Mouse (Mus musculus): ENCODE measurements at regions not wholly inside any gene's neighbourhood (a gene's known extent, or its start where the extent isn't known, plus 50 kb on each side); places are given as distances from the start of the nearest gene placed in this dataset.

DNA sequence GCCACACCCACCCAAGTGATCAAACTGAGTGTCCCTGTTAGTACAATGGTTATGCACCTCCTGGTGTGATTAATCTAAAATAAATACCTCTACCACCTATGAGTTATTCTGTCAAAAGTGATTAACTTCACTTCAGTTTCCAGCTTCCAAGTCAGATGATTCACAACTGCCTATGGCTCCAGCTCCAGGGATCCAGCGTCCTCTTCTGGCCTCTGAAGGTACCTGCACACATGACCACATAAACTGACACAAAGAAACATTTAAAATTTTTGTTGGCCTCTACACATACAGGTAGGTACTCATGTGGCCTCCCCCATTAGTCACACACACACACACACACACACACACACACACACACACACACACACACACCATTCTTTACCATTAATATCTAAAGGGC, 63.9 kb upstream of the Kdm7a start:
- peaks cover 0 to 10% of the 10 kb centered on the region in 2 experiments; a peak in 3 of 4 replicates for H3K4me1 ChIP-seq (ENCODE audit: control insufficient read depth in 2 of 2, insufficient read depth in 2 of 2, low read length in 2 of 2, poor library complexity in 1 of 2)
- H3K9me3 ChIP-seq (ENCODE audit: control insufficient read depth, insufficient read depth, low read depth, low read length) = no peaks in the 10 kb centered on the region
- H3K27ac ChIP-seq (ENCODE audit: insufficient read depth, low read depth, low read length, poor library complexity, severe bottlenecking) = no peak overlapping the region
- H3K4me3 ChIP-seq (ENCODE audit: insufficient read depth in 1 of 2, low read depth in 1 of 2, low read length in 2 of 2, poor library complexity in 1 of 2, severe bottlenecking in 1 of 2) = no peak overlapping the region
- H3K9ac ChIP-seq (ENCODE audit: insufficient read depth, low read depth, low read length, poor library complexity, severe bottlenecking) = no peak overlapping the region
- TF ChIP-seq ZNF384 (IDR thresholded peaks at IDR 0.05; ENCODE audit: low read depth, low read length) = no peak
- no peak for TF ChIP-seq MAFK (IDR thresholded peaks at IDR 0.05; ENCODE audit: insufficient read depth, low read depth, low read length)
- TF ChIP-seq HCFC1 (IDR thresholded peaks at IDR 0.05; ENCODE audit: borderline replicate concordance, insufficient read depth, low read length) = no peak
- TF ChIP-seq CHD2 (IDR thresholded peaks at IDR 0.05; ENCODE audit: low read depth, low read length) = no peak
- no peak for TF ChIP-seq ZC3H11A (IDR thresholded peaks at IDR 0.05; ENCODE audit: borderline replicate concordance, low read depth, low read length)
- no peak for DNase-seq (ENCODE audit: low read depth, low spot score)
- no peaks in the 10 kb centered on the region for H3K36me3 ChIP-seq (ENCODE audit: control insufficient read depth, insufficient read depth, low read length, poor library complexity, severe bottlenecking)
- in situ Hi-C loops (cut with MboI; ENCODE audit: low sequenced_read_pairs in 2 of 2, unreplicated experiment in 2 of 2) = no loop called here

DNA sequence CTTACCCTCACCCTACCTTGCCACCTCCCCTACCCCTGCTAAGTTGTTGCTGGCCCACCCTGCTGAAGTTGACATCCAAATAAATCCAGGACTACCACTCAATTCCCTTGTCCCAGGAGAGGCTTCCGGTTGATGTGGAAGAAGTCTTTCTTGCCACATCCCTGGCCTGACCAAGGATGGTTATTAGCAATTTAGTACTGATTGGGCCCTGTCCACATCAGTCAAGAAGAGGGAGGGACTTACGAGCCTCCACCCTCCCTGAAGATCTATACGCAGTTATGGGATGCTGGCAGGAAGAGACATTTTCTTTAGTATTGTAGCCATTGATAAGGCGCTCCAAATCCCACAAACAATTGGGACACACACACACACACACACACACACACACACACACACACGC, 63.1 kb upstream of the Kdm7a start:
- no peaks in the 10 kb centered on the region for H3K36me3 ChIP-seq (ENCODE audit: control insufficient read depth, insufficient read depth, low read length, poor library complexity, severe bottlenecking)
- H3K27ac ChIP-seq (ENCODE audit: insufficient read depth, low read depth, low read length, poor library complexity, severe bottlenecking) = no peak overlapping the region
- DNase-seq (ENCODE audit: low read depth, low spot score) = no peak
- peak overlapping the region; percentile 33; the same call in 1 of the 2 replicates for H3K9ac ChIP-seq (ENCODE audit: insufficient read depth, low read depth, low read length, poor library complexity, severe bottlenecking)
- TF ChIP-seq ZNF384 (IDR thresholded peaks at IDR 0.05; ENCODE audit: low read depth, low read length) (no peak), MAFK (IDR thresholded peaks at IDR 0.05; ENCODE audit: insufficient read depth, low read depth, low read length) (no peak), CHD2 (IDR thresholded peaks at IDR 0.05; ENCODE audit: low read depth, low read length) (no peak), ZC3H11A (IDR thresholded peaks at IDR 0.05; ENCODE audit: borderline replicate concordance, low read depth, low read length) (no peak), HCFC1 (IDR thresholded peaks at IDR 0.05; ENCODE audit: borderline replicate concordance, insufficient read depth, low read length) (no peak)
- no peaks in the 10 kb centered on the region for H3K9me3 ChIP-seq (ENCODE audit: control insufficient read depth, insufficient read depth, low read depth, low read length)
- in situ Hi-C loops (cut with MboI; ENCODE audit: low sequenced_read_pairs in 2 of 2, unreplicated experiment in 2 of 2) = no loop called here
- peaks cover 2 to 15% of the 10 kb centered on the region in 2 experiments; a peak in 3 of 4 replicates for H3K4me1 ChIP-seq (ENCODE audit: control insufficient read depth in 2 of 2, insufficient read depth in 2 of 2, low read length in 2 of 2, poor library complexity in 1 of 2)
- H3K4me3 ChIP-seq (ENCODE audit: insufficient read depth in 1 of 2, low read depth in 1 of 2, low read length in 2 of 2, poor library complexity in 1 of 2, severe bottlenecking in 1 of 2) = peak overlapping the region; percentile 33 to 47; a peak in 2 of 4 replicates

DNA sequence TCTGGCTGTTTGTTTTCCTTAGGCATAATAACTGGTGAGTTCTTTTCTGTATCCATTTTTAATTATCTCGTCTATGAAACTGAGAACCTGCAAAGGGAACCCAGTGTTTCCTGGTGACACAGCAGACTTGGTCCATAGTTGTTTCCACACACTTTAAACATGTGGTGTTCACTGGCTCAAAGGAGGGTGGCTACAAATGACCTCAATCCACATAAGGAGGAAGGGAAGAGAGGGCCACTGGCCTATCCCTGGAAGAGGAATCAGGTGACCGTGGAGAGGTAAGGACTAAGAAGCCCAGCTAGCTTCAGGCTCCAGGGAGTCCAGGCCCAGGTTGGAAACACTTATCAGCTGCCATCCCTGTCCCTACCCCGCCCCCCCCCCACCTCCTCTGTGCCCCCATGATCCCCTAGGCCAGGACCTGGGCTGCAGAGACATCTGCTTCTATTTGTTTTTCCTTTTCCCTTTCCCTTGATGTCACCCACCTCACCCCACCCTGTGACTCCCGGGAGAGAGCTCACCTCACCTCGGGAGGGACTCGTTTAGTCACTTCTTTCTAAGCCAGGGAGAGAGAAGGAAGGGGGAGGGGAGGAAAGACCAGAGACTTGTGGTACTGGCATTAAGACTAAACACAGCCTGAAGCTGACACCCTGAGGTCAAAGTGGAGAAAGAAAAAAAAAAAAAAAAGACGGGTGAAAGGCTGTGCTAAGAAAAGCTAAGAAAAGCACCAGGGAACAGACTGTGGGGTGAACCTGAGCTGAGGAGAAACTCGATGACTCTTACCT, 62.2 kb upstream of the Kdm7a start:
- TF ChIP-seq HCFC1 (IDR thresholded peaks at IDR 0.05; ENCODE audit: borderline replicate concordance, insufficient read depth, low read length) = no peak
- TF ChIP-seq ZNF384 (IDR thresholded peaks at IDR 0.05; ENCODE audit: low read depth, low read length) = 0 out of 2 replicates have a peak, but pooled peaks have one; percentile 50
- TF ChIP-seq ZC3H11A (IDR thresholded peaks at IDR 0.05; ENCODE audit: borderline replicate concordance, low read depth, low read length) = no peak
- in situ Hi-C loops (cut with MboI; ENCODE audit: low sequenced_read_pairs in 2 of 2, unreplicated experiment in 2 of 2) = no loop called here
- Histone ChIP-seq H3K4me3 (ENCODE audit: insufficient read depth in 1 of 2, low read depth in 1 of 2, low read length in 2 of 2, poor library complexity in 1 of 2, severe bottlenecking in 1 of 2) (peak overlapping the region; percentile 26 to 33; a peak in 2 of 4 replicates), H3K9me3 (ENCODE audit: control insufficient read depth, insufficient read depth, low read depth, low read length) (no peaks in the 10 kb centered on the region), H3K36me3 (ENCODE audit: control insufficient read depth, insufficient read depth, low read length, poor library complexity, severe bottlenecking) (no peaks in the 10 kb centered on the region), H3K9ac (ENCODE audit: insufficient read depth, low read depth, low read length, poor library complexity, severe bottlenecking) (no peak overlapping the region), H3K27ac (ENCODE audit: insufficient read depth, low read depth, low read length, poor library complexity, severe bottlenecking) (peak overlapping the region; percentile 45), H3K4me1 (ENCODE audit: control insufficient read depth in 2 of 2, insufficient read depth in 2 of 2, low read length in 2 of 2, poor library complexity in 1 of 2) (peaks cover 5 to 24% of the 10 kb centered on the region in 2 experiments; a peak in 3 of 4 replicates)
- no peak for DNase-seq (ENCODE audit: low read depth, low spot score)

DNA sequence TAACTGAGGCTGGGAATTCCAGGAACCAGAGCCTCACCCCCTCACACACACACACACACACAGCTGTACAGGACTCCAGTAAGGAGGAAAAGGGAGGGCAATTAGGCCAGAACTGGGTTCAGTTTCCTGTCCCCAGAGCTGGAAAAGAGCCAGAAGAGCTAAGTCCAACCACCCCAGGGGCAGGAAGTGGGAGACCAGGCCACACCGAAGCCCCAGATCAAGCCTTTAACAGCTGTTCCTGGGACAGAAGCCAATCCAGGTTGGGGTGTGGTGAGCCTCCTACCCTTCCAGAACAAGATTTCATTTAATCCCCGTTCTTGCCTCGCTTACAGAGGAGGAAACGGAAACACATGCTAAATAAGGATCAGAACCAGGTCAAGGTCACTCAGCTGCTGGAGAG, 58.1 kb upstream of the Kdm7a start:
- in situ Hi-C loops (cut with MboI; ENCODE audit: low sequenced_read_pairs in 2 of 2, unreplicated experiment in 2 of 2) = no loop called here
- Histone ChIP-seq H3K4me3 (ENCODE audit: insufficient read depth in 1 of 2, low read depth in 1 of 2, low read length in 2 of 2, poor library complexity in 1 of 2, severe bottlenecking in 1 of 2) (no peak overlapping the region), H3K9ac (ENCODE audit: insufficient read depth, low read depth, low read length, poor library complexity, severe bottlenecking) (no peak overlapping the region), H3K36me3 (ENCODE audit: control insufficient read depth, insufficient read depth, low read length, poor library complexity, severe bottlenecking) (no peaks in the 10 kb centered on the region), H3K9me3 (ENCODE audit: control insufficient read depth, insufficient read depth, low read depth, low read length) (no peaks in the 10 kb centered on the region), H3K27ac (ENCODE audit: insufficient read depth, low read depth, low read length, poor library complexity, severe bottlenecking) (no peak overlapping the region), H3K4me1 (ENCODE audit: control insufficient read depth in 2 of 2, insufficient read depth in 2 of 2, low read length in 2 of 2, poor library complexity in 1 of 2) (peaks cover 8 to 28% of the 10 kb centered on the region in 2 experiments; a peak in 3 of 4 replicates)
- TF ChIP-seq ZNF384 (IDR thresholded peaks at IDR 0.05; ENCODE audit: low read depth, low read length) (no peak), HCFC1 (IDR thresholded peaks at IDR 0.05; ENCODE audit: borderline replicate concordance, insufficient read depth, low read length) (no peak), MAFK (IDR thresholded peaks at IDR 0.05; ENCODE audit: insufficient read depth, low read depth, low read length) (no peak), CHD2 (IDR thresholded peaks at IDR 0.05; ENCODE audit: low read depth, low read length) (no peak), ZC3H11A (IDR thresholded peaks at IDR 0.05; ENCODE audit: borderline replicate concordance, low read depth, low read length) (no peak)
- DNase-seq (ENCODE audit: low read depth, low spot score) = no peak

Data from ES-E14 (cell line).